Mouse (Mus musculus): ENCODE results near the gene Fxyd3. TPM values are rescaled to one million over a fixed set of nuclear protein-coding genes. Genes with fewer than 3 reads are reported as not detected.

Fxyd3 gene
- not detected in 2 replicates for polyA plus RNA-seq (2014; fragmentation: Nextera tagmentation; extraction: Ambion mirVana)

- ATAC-seq (ENCODE audit: low FRiP score, low TSS enrichment) (no peak), DNase-seq (no peak)
- H3K27ac ChIP-seq (replicated peaks; ENCODE audit: low read depth, low read length), result no peak within 1 kb of the TSS
- WGBS, result 66% methylated on average over 5 of the region's 5 CpGs
- no peaks in the 10 kb centered on the region for H3K27me3 ChIP-seq (ENCODE audit: control insufficient read depth, insufficient read depth, low read length)
- H3K4me3 ChIP-seq (replicated peaks; ENCODE audit: low read depth, low read length), result no peak within 1 kb of the TSS
- H3K9me3 ChIP-seq (ENCODE audit: control insufficient read depth, low read length), result no peaks in the 10 kb centered on the region
- H3K36me3 ChIP-seq (ENCODE audit: control insufficient read depth, insufficient read depth, low read length), result no peaks in the 10 kb centered on the region
- H3K4me2 ChIP-seq (ENCODE audit: low read length), result no peak within 1 kb of the TSS
- H3K4me1 ChIP-seq (ENCODE audit: control insufficient read depth, insufficient read depth, low read length), result no peaks in the 10 kb centered on the region
- H3K9ac ChIP-seq (replicated peaks; ENCODE audit: low read length), result no peak within 1 kb of the TSS
These were observed at the start of gene Fxyd3 for GRCm38 (mm10) chr7:31076492-31076891. Gene Fxyd3, minus strand, starts transcription at chr7:31076704.

GRCm38 (mm10) chr7:31125116-31125515, 48.6 kb upstream of the Fxyd3 start:
- peaks cover 22% of the 10 kb centered on the region for H3K36me3 ChIP-seq (ENCODE audit: control insufficient read depth, insufficient read depth, low read length)
- H3K4me3 ChIP-seq (replicated peaks; ENCODE audit: low read depth, low read length), result no peak overlapping the region
- no peaks in the 10 kb centered on the region for H3K9me3 ChIP-seq (ENCODE audit: control insufficient read depth, low read length)
- no peak for ATAC-seq (ENCODE audit: low FRiP score, low TSS enrichment)
- no peak overlapping the region for H3K4me2 ChIP-seq (ENCODE audit: low read length)
- no peak overlapping the region for H3K27ac ChIP-seq (replicated peaks; ENCODE audit: low read depth, low read length)
- H3K9ac ChIP-seq (replicated peaks; ENCODE audit: low read length), result no peak overlapping the region
- no peaks in the 10 kb centered on the region for H3K4me1 ChIP-seq (ENCODE audit: control insufficient read depth, insufficient read depth, low read length)
- peaks cover 16% of the 10 kb centered on the region; the same call in 1 of the 2 replicates for H3K27me3 ChIP-seq (ENCODE audit: control insufficient read depth, insufficient read depth, low read length)
- 89% methylated on average over 13 of the region's 13 CpGs for WGBS
- DNase-seq, result no peak

GRCm38 (mm10) chr7:31124381-31124780, 47.9 kb upstream of the Fxyd3 start:
- 86% methylated on average over 5 of the region's 5 CpGs for WGBS

GRCm38 (mm10) chr7:31123697-31124096, 47.2 kb upstream of the Fxyd3 start:
- Histone ChIP-seq H3K36me3 (ENCODE audit: control insufficient read depth, insufficient read depth, low read length) (peaks cover 8% of the 10 kb centered on the region), H3K9me3 (ENCODE audit: control insufficient read depth, low read length) (no peaks in the 10 kb centered on the region), H3K4me3 (replicated peaks; ENCODE audit: low read depth, low read length) (no peak overlapping the region), H3K27ac (replicated peaks; ENCODE audit: low read depth, low read length) (no peak overlapping the region), H3K9ac (replicated peaks; ENCODE audit: low read length) (no peak overlapping the region), H3K4me2 (ENCODE audit: low read length) (no peak overlapping the region), H3K27me3 (ENCODE audit: control insufficient read depth, insufficient read depth, low read length) (peaks cover 16% of the 10 kb centered on the region; the same call in 1 of the 2 replicates), H3K4me1 (ENCODE audit: control insufficient read depth, insufficient read depth, low read length) (no peaks in the 10 kb centered on the region)
- DNase-seq, result no peak
- ATAC-seq (ENCODE audit: low FRiP score, low TSS enrichment), result no peak
- 81% methylated on average over 3 of the region's 3 CpGs for WGBS

More at GRCm38 (mm10) chr7:31124381-31124780, 47.9 kb upstream of the Fxyd3 start:
- H3K36me3 ChIP-seq (ENCODE audit: control insufficient read depth, insufficient read depth, low read length), result peaks cover 14% of the 10 kb centered on the region
- ATAC-seq (ENCODE audit: low FRiP score, low TSS enrichment) (no peak), DNase-seq (no peak)
- H3K27me3 ChIP-seq (ENCODE audit: control insufficient read depth, insufficient read depth, low read length), result peaks cover 16% of the 10 kb centered on the region; the same call in 1 of the 2 replicates
- H3K4me3 ChIP-seq (replicated peaks; ENCODE audit: low read depth, low read length), result no peak overlapping the region
- H3K9ac ChIP-seq (replicated peaks; ENCODE audit: low read length), result no peak overlapping the region
- no peaks in the 10 kb centered on the region for H3K4me1 ChIP-seq (ENCODE audit: control insufficient read depth, insufficient read depth, low read length)
- no peaks in the 10 kb centered on the region for H3K9me3 ChIP-seq (ENCODE audit: control insufficient read depth, low read length)
- H3K4me2 ChIP-seq (ENCODE audit: low read length), result no peak overlapping the region
- no peak overlapping the region for H3K27ac ChIP-seq (replicated peaks; ENCODE audit: low read depth, low read length)

DNA sequence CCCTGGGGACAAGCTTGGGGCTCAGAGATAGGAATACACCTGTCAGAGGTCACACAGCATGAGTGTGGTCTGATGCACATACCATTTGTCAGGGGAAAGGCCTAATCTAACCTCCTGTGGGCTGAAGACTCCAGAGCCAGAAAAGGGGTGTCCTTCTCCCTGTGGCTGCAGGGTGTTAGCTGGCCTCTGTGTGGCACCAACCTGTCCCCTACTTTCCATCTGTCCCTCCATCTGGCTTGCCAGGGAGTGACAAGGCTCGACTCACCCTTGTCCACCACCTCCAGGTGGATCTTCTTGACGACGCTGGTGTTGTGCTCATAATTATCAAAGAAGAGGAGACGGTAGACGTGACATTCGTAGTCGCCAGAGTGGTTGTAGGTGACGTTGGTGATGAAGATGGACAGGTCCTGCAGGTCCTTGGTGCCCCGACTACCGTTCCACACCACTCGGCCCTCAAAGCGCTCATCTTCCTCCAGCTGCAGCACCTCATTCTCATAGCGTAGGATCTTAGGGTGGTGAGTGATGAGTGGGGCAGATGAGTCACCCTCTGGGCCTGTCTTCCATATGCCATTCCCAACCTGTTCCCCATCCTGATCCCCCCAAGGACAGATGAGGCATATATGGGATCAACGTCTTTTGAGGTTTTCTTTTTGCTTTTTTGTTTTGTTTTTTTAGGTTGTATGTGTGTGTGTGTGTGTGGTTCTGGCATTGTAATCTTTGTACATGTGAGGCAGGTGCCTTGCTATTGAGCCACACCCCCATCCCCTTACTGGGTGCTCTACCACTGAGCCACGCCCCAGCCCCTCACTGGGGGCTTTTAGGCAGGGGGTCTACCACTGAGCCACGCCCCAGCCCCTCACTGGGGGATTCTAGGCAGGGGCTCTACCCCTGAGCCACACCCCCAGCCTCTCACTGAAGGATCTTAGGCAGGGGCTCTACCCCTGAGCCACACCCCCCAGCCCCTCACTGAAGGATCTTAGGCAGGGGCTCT, 46.4 kb upstream of the Fxyd3 start:
- Histone ChIP-seq H3K4me3 (replicated peaks; ENCODE audit: low read depth, low read length) (no peak overlapping the region), H3K9ac (replicated peaks; ENCODE audit: low read length) (no peak overlapping the region), H3K36me3 (ENCODE audit: control insufficient read depth, insufficient read depth, low read length) (no peaks in the 10 kb centered on the region), H3K27ac (replicated peaks; ENCODE audit: low read depth, low read length) (no peak overlapping the region), H3K4me1 (ENCODE audit: control insufficient read depth, insufficient read depth, low read length) (no peaks in the 10 kb centered on the region), H3K4me2 (ENCODE audit: low read length) (no peak overlapping the region), H3K9me3 (ENCODE audit: control insufficient read depth, low read length) (no peaks in the 10 kb centered on the region), H3K27me3 (ENCODE audit: control insufficient read depth, insufficient read depth, low read length) (peaks cover 16% of the 10 kb centered on the region; the same call in 1 of the 2 replicates)
- 89% methylated on average over 16 of the region's 16 CpGs for WGBS
- no peak for ATAC-seq (ENCODE audit: low FRiP score, low TSS enrichment)
- no peak for DNase-seq

DNA sequence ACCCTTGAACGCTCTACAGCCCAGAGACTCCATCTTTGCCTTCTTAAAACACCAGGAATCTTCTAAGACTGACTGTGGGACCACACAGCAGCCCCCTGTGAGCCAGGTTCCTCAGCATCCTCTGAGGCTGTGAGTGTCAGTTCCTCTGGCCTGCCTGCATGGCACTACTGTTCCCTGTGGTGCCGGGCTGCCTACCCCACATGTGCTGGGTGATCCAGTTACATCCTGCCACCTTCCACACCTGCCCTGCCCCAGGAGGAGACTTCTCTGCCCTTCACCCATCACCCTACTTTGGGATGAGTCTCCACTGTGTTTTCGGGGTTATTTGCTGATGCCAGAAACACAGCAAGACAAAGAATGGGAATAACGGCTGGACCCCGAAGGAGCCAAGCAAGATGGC, 43.1 kb upstream of the Fxyd3 start:
- ATAC-seq (ENCODE audit: low FRiP score, low TSS enrichment) (no peak), DNase-seq (no peak)
- no peak overlapping the region for H3K4me3 ChIP-seq (replicated peaks; ENCODE audit: low read depth, low read length)
- no peaks in the 10 kb centered on the region for H3K4me1 ChIP-seq (ENCODE audit: control insufficient read depth, insufficient read depth, low read length)
- H3K27me3 ChIP-seq (ENCODE audit: control insufficient read depth, insufficient read depth, low read length), result no peaks in the 10 kb centered on the region
- no peaks in the 10 kb centered on the region for H3K36me3 ChIP-seq (ENCODE audit: control insufficient read depth, insufficient read depth, low read length)
- no peak overlapping the region for H3K9ac ChIP-seq (replicated peaks; ENCODE audit: low read length)
- H3K27ac ChIP-seq (replicated peaks; ENCODE audit: low read depth, low read length), result no peak overlapping the region
- WGBS, result 89% methylated on average over 5 of the region's 5 CpGs
- no peaks in the 10 kb centered on the region for H3K9me3 ChIP-seq (ENCODE audit: control insufficient read depth, low read length)
- H3K4me2 ChIP-seq (ENCODE audit: low read length), result no peak overlapping the region

GRCm38 (mm10) chr7:31118486-31118885, 42.0 kb upstream of the Fxyd3 start:
- H3K4me1 ChIP-seq (ENCODE audit: control insufficient read depth, insufficient read depth, low read length), result no peaks in the 10 kb centered on the region
- ATAC-seq (ENCODE audit: low FRiP score, low TSS enrichment) (no peak), DNase-seq (no peak)
- H3K4me3 ChIP-seq (replicated peaks; ENCODE audit: low read depth, low read length), result no peak overlapping the region
- H3K9me3 ChIP-seq (ENCODE audit: control insufficient read depth, low read length), result no peaks in the 10 kb centered on the region
- H3K27me3 ChIP-seq (ENCODE audit: control insufficient read depth, insufficient read depth, low read length), result no peaks in the 10 kb centered on the region
- WGBS, result 70% methylated on average over 7 of the region's 7 CpGs
- no peak overlapping the region for H3K4me2 ChIP-seq (ENCODE audit: low read length)
- no peak overlapping the region for H3K27ac ChIP-seq (replicated peaks; ENCODE audit: low read depth, low read length)
- no peak overlapping the region for H3K9ac ChIP-seq (replicated peaks; ENCODE audit: low read length)
- no peaks in the 10 kb centered on the region for H3K36me3 ChIP-seq (ENCODE audit: control insufficient read depth, insufficient read depth, low read length)

- H3K4me3 ChIP-seq (replicated peaks; ENCODE audit: low read depth, low read length), result no peak overlapping the region
- no peaks in the 10 kb centered on the region for H3K4me1 ChIP-seq (ENCODE audit: control insufficient read depth, insufficient read depth, low read length)
- H3K27ac ChIP-seq (replicated peaks; ENCODE audit: low read depth, low read length), result no peak overlapping the region
- no peaks in the 10 kb centered on the region for H3K27me3 ChIP-seq (ENCODE audit: control insufficient read depth, insufficient read depth, low read length)
- H3K36me3 ChIP-seq (ENCODE audit: control insufficient read depth, insufficient read depth, low read length), result no peaks in the 10 kb centered on the region
- no peak for DNase-seq
- no peak overlapping the region for H3K9ac ChIP-seq (replicated peaks; ENCODE audit: low read length)
- no peak for ATAC-seq (ENCODE audit: low FRiP score, low TSS enrichment)
- H3K4me2 ChIP-seq (ENCODE audit: low read length), result no peak overlapping the region
- 89% methylated on average over 11 of the region's 11 CpGs for WGBS
- H3K9me3 ChIP-seq (ENCODE audit: control insufficient read depth, low read length), result no peaks in the 10 kb centered on the region
These were observed 41.0 kb upstream of the Fxyd3 start for GRCm38 (mm10) chr7:31117465-31117864.
